Mouse (Mus musculus) MEL (cell line): Measurements from ENCODE around the gene Gmds. TPM values are rescaled to one million over a fixed set of nuclear protein-coding genes. Genes with fewer than 3 reads are reported as not detected.

ENCODE experiments used
- DNase-seq: peaks from one replicate; pipeline ENCODE4 v3.0.0; 2011; ENCODE audit warnings: low read depth, low spot score
- H3K27ac ChIP-seq: 2 replicates; pipeline ENCODE4 v1.5.1; 2012; ENCODE audit warnings: low read depth, mild to moderate bottlenecking, control low read depth, low read length, moderate library complexity; ENCODE audit not compliant: control insufficient read depth
- H3K27me3 ChIP-seq, 2 experiments: fragments of 150-350 bp in 1 of 2; sonication (generic) in 1 of 2; 2 replicates each; pipeline ENCODE4 v1.6.1; 2012; ENCODE audit warnings: low read length in 2 of 2, mild to moderate bottlenecking in 2 of 2, improper control_type of control experiment in 1 of 2, moderate library complexity in 1 of 2; ENCODE audit not compliant: insufficient read depth in 2 of 2, control insufficient read depth in 1 of 2
- H3K36me3 ChIP-seq, 2 experiments: 2 replicates each; pipeline ENCODE4 v1.6.1; 2012 to 2014; ENCODE audit warnings: low read length in 2 of 2, improper control_type of control experiment in 1 of 2, inconsistent platforms in 1 of 2, mild to moderate bottlenecking in 1 of 2; ENCODE audit not compliant: insufficient read depth in 2 of 2, control insufficient read depth in 1 of 2
- H3K4me1 ChIP-seq, 2 experiments: fragments of 150-350 bp in 1 of 2; sonication (generic) in 1 of 2; 2 replicates each; pipeline ENCODE4 v1.6.1; 2012; ENCODE audit warnings: low read length in 2 of 2, improper control_type of control experiment in 1 of 2, mild to moderate bottlenecking in 1 of 2; ENCODE audit not compliant: insufficient read depth in 2 of 2, control insufficient read depth in 1 of 2
- H3K4me3 ChIP-seq, 2 experiments: fragments of 150-350 bp in 1 of 2; sonication (generic) in 1 of 2; 2 replicates each; pipeline ENCODE4 v1.5.1; 2012; ENCODE audit warnings: low read depth in 2 of 2, low read length in 2 of 2, mild to moderate bottlenecking in 2 of 2, moderate library complexity in 2 of 2, control low read depth in 1 of 2, improper control_type of control experiment in 1 of 2; ENCODE audit not compliant: control insufficient read depth in 1 of 2, insufficient read depth in 1 of 2
- H3K79me2 ChIP-seq: 2 replicates; pipeline ENCODE4 v1.6.1; 2012; ENCODE audit warnings: mild to moderate bottlenecking, low read length, moderate library complexity; ENCODE audit not compliant: control insufficient read depth, poor library complexity, insufficient read depth
- H3K9ac ChIP-seq: 2 replicates; pipeline ENCODE4 v1.6.1; 2012; ENCODE audit warnings: low read depth, mild to moderate bottlenecking, control low read depth, low read length, moderate library complexity; ENCODE audit not compliant: control insufficient read depth, poor library complexity, severe bottlenecking
- H3K9me3 ChIP-seq: fragments of 150-350 bp; sonication (generic); replicated peaks from 2 replicates; pipeline ENCODE4 v1.6.1; 2012; ENCODE audit warnings: mild to moderate bottlenecking, low read length, improper control_type of control experiment, moderate library complexity; ENCODE audit not compliant: insufficient read depth
- BHLHE40 ChIP-seq: IDR thresholded peaks from 2 replicates; pipeline ENCODE4 v1.6.1; 2012; ENCODE audit warnings: low read depth, mild to moderate bottlenecking, inconsistent platforms, low read length, improper control_type of control experiment, borderline replicate concordance
- CHD1 ChIP-seq: IDR thresholded peaks from 2 replicates; pipeline ENCODE4 v1.6.1; 2012; ENCODE audit warnings: low read depth, mild to moderate bottlenecking, inconsistent platforms, low read length, improper control_type of control experiment
- CHD2 ChIP-seq: IDR thresholded peaks from 2 replicates; pipeline ENCODE4 v1.6.1; 2011; ENCODE audit warnings: low read length, improper control_type of control experiment
- EP300 ChIP-seq, 2 experiments: IDR thresholded peaks; 2 replicates each; pipeline ENCODE4 v1.6.1; 2011; ENCODE audit warnings: improper control_type of control experiment in 2 of 2, low read length in 2 of 2, low read depth in 1 of 2, mild to moderate bottlenecking in 1 of 2
- GATA1 ChIP-seq: IDR thresholded peaks from 2 replicates; pipeline ENCODE4 v1.6.1; 2011; ENCODE audit warnings: low read depth, low read length, improper control_type of control experiment
- HCFC1 ChIP-seq: IDR thresholded peaks from 2 replicates; pipeline ENCODE4 v1.6.1; 2012; ENCODE audit warnings: low read depth, mild to moderate bottlenecking, inconsistent platforms, low read length, improper control_type of control experiment, moderate library complexity
- JUND ChIP-seq: IDR thresholded peaks from 2 replicates; pipeline ENCODE4 v1.6.1; 2011; ENCODE audit warnings: low read depth, mild to moderate bottlenecking, improper control_type of control experiment, low read length
- MAX ChIP-seq: IDR thresholded peaks from 2 replicates; pipeline ENCODE4 v1.6.1; 2011; ENCODE audit warnings: low read length, improper control_type of control experiment
- MAZ ChIP-seq: IDR thresholded peaks from 2 replicates; pipeline ENCODE4 v1.6.1; 2012; ENCODE audit warnings: low read depth, mild to moderate bottlenecking, inconsistent platforms, low read length, improper control_type of control experiment
- MEF2A ChIP-seq: IDR thresholded peaks from 2 replicates; pipeline ENCODE4 v1.6.1; 2014; ENCODE audit warnings: low read depth, mild to moderate bottlenecking, inconsistent platforms, low read length, improper control_type of control experiment; ENCODE audit not compliant: poor library complexity, insufficient replicate concordance, severe bottlenecking; ENCODE audit errors: extremely low read depth
- MYB ChIP-seq: IDR thresholded peaks from 2 replicates; pipeline ENCODE4 v1.6.1; 2011; ENCODE audit warnings: mild to moderate bottlenecking, low read depth, low read length, improper control_type of control experiment
- MYC ChIP-seq: IDR thresholded peaks from 2 replicates; pipeline ENCODE4 v1.6.1; 2011; ENCODE audit warnings: low read depth, mild to moderate bottlenecking, low read length, improper control_type of control experiment, moderate library complexity
- NRF1 ChIP-seq: IDR thresholded peaks from 2 replicates; pipeline ENCODE4 v1.6.1; 2014; ENCODE audit warnings: low read depth, mild to moderate bottlenecking, inconsistent platforms, low read length, improper control_type of control experiment, moderate library complexity; ENCODE audit not compliant: poor library complexity, insufficient read depth, severe bottlenecking
- POLR2AphosphoS2 ChIP-seq: IDR thresholded peaks from 2 replicates; pipeline ENCODE4 v1.6.1; 2011; ENCODE audit warnings: low read length, improper control_type of control experiment
- TBP ChIP-seq: IDR thresholded peaks from 2 replicates; pipeline ENCODE4 v1.8.0; 2011; ENCODE audit warnings: low read depth, low read length, improper control_type of control experiment
- USF1 ChIP-seq: IDR thresholded peaks from 2 replicates; pipeline ENCODE4 v1.6.1; 2014; ENCODE audit warnings: low read depth, mild to moderate bottlenecking, inconsistent platforms, low read length, improper control_type of control experiment, moderate library complexity
- ZMIZ1 ChIP-seq: IDR thresholded peaks from 2 replicates; pipeline ENCODE4 v1.6.1; 2012; ENCODE audit warnings: low read depth, mild to moderate bottlenecking, inconsistent platforms, low read length, improper control_type of control experiment, moderate library complexity
- polyA plus RNA-seq, 2 experiments: library from polyadenylated mRNA; stranded (reverse) in 1 of 2; unstranded in 1 of 2; fragments of >175 nt in 1 of 2; fragments of >200 nt in 1 of 2; gene quantifications; 2 replicates each; pipeline versions ENCODE4 v1.2.1 to v1.2.4; 2012; ENCODE audit warnings: low replicate concordance in 2 of 2, low read depth in 1 of 2; ENCODE audit not compliant: insufficient read length in 2 of 2, insufficient read depth in 1 of 2, missing spikeins in 1 of 2
- total RNA-seq: library from RNA; depleted of rRNA; stranded (reverse); fragments of 300-350 nt; gene quantifications from 2 replicates; pipeline ENCODE4 v1.2.3, GENCODE M21; 2012

The Gmds gene
- total and polyA plus RNA-seq, 3 experiments = 17.4 to 32.2 TPM; not detected in 1

- Histone ChIP-seq H3K4me3 (no peak overlapping the region), H3K79me2 (no peaks in the 10 kb centered on the region), H3K27me3 (no peaks in the 10 kb centered on the region), H3K9me3 (no peaks in the 10 kb centered on the region), H3K9ac (no peak overlapping the region), H3K4me1 (no peaks in the 10 kb centered on the region), H3K27ac (no peak overlapping the region), H3K36me3 (no peaks in the 10 kb centered on the region)
- TF ChIP-seq BHLHE40 (no peak), HCFC1 (no peak)
- no peak for DNase-seq
These were observed 484.5 kb downstream of the Gmds start for GRCm38 (mm10) chr13:31854000-31854399.

GRCm38 (mm10) chr13:31853564-31853963 is 485.0 kb downstream of the Gmds start:
- no peak overlapping the region for H3K4me3 ChIP-seq
- no peak for TF ChIP-seq JUND
- no peak for TF ChIP-seq MEF2A
- TF ChIP-seq TBP = no peak
- TF ChIP-seq MYB = no peak
- TF ChIP-seq USF1 = no peak
- no peak for TF ChIP-seq MYC
- no peak for TF ChIP-seq MAX
- no peak for TF ChIP-seq EP300 (IDR thresholded peaks at IDR 0.05; ENCODE audit: low read depth in 1 of 2, low read length in 2 of 2)
- no peak for TF ChIP-seq BHLHE40
- no peak for TF ChIP-seq HCFC1
- no peak for TF ChIP-seq CHD2
- TF ChIP-seq GATA1 = no peak
- no peak for TF ChIP-seq NRF1
- TF ChIP-seq POLR2AphosphoS2 = no peak
- TF ChIP-seq ZMIZ1 = no peak
- no peak for TF ChIP-seq CHD1
- TF ChIP-seq MAZ = no peak
- DNase-seq = no peak
- H3K27me3 ChIP-seq = no peaks in the 10 kb centered on the region
- no peaks in the 10 kb centered on the region for H3K4me1 ChIP-seq
- no peaks in the 10 kb centered on the region for H3K36me3 ChIP-seq
- no peaks in the 10 kb centered on the region for H3K9me3 ChIP-seq
- H3K27ac ChIP-seq = no peak overlapping the region
- no peak overlapping the region for H3K9ac ChIP-seq
- no peaks in the 10 kb centered on the region for H3K79me2 ChIP-seq
